11 mouse cellular contexts compared by ENCODE assay signal in the genomic region with DNA sequence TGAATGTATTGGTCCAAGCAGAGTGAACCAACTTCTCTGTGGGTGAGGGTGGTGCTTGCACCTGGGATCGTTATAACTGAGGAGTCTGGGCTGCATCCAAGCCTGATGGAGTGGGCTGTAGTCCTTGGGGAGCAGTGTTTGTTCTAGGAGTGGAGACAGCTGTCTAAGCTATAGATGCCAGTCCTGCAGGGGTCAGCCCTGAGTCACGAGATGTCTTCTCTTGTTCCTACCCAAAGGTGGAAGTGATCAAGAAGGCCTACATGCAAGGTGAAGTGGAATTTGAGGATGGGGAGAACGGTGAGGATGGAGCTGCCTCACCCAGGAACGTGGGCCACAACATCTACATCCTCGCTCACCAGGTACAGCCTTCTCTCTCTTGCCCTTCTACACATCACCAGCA.
A peak's percentile ranks its signal among the peaks of the same experiment; 100 is the strongest.
DNase-seq lines count a peak whose midpoint lies in the region; TF ChIP-seq lines count a peak whose summit lies in the region.
"Had no signal": no experiment of that assay in that cellular context is flagged by ENCODE, and none has a peak within 500 bp of the region (broad histone marks: within the 10 kb centered on the region; RNA-seq: fewer than 3 reads in every experiment).

No protein-coding gene starts in this region.

- H3K27ac ChIP-seq in bone marrow, adult 2 months (ENCODE audit: control insufficient read depth, insufficient read depth, low read depth, low read length, poor library complexity): no peak overlapping the region
- no peak overlapping the region for H3K27ac ChIP-seq in small intestine, adult 2 months (ENCODE audit: insufficient read depth, low read depth, low read length)
- H3K27ac ChIP-seq: embryonic facial prominence, embryonic 12.5 days had no signal

- peak; percentile 57 for TF ChIP-seq CTCF in bone marrow, adult 2 months (IDR thresholded peaks at IDR 0.05; ENCODE audit: control insufficient read depth, insufficient read depth, low read length)
- peak; percentile 24; the same call in 1 of the 2 replicates for TF ChIP-seq CTCF in small intestine, adult 2 months (IDR thresholded peaks at IDR 0.05; ENCODE audit: extremely low read depth, insufficient read length, insufficient replicate concordance, low read depth, low read length)

- no peaks in the 10 kb centered on the region for H3K36me3 ChIP-seq in small intestine, adult 2 months (ENCODE audit: control insufficient read depth, insufficient read depth, low read length)

- peak; percentile 19 for DNase-seq in heart, postnatal 4 days
- DNase-seq in heart, adult 18-20 months: no peak
- peak; percentile 14 to 47 for DNase-seq in spleen, adult 18-20 months
- no peak for DNase-seq in spleen, adult 12 weeks (ENCODE audit: low spot score)
- DNase-seq in ovary, postnatal 14 days (ENCODE audit: low spot score): no peak
- no peak for DNase-seq in left cerebral cortex, adult 18-20 months (ENCODE audit: low spot score in 2 of 2)
- DNase-seq: cerebellum, adult 11-12 months had no signal

- no peaks in the 10 kb centered on the region for H3K27me3 ChIP-seq in small intestine, adult 2 months (ENCODE audit: control insufficient read depth, insufficient read depth, low read length)
- H3K27me3 ChIP-seq: embryonic facial prominence, embryonic 12.5 days; heart, embryonic 12.5 days had no signal

- no peak overlapping the region for H3K4me3 ChIP-seq in bone marrow, adult 2 months (replicated peaks; ENCODE audit: control insufficient read depth, low read depth, low read length)
- H3K4me3 ChIP-seq in small intestine, adult 2 months (ENCODE audit: low read depth, low read length): no peak overlapping the region
- H3K4me3 ChIP-seq: embryonic facial prominence, embryonic 12.5 days; heart, embryonic 12.5 days had no signal

- H3K4me1 ChIP-seq in bone marrow, adult 2 months (ENCODE audit: control insufficient read depth, insufficient read depth, low read length): peaks cover 2% of the 10 kb centered on the region
- H3K4me1 ChIP-seq in small intestine, adult 2 months (ENCODE audit: control insufficient read depth, insufficient read depth, insufficient read length, low read length): peaks cover 26% of the 10 kb centered on the region
- H3K4me1 ChIP-seq: embryonic facial prominence, embryonic 12.5 days had no signal

- TF ChIP-seq POLR2A in bone marrow, adult 2 months (IDR thresholded peaks at IDR 0.05; ENCODE audit: borderline replicate concordance, control insufficient read depth, low read depth, low read length): no peak
- TF ChIP-seq POLR2A in small intestine, adult 2 months (IDR thresholded peaks at IDR 0.05; ENCODE audit: low read depth, low read length): no peak

- 82% methylated on average over 5 of the region's 5 CpGs for WGBS in bone marrow, adult 2 months
- 65% methylated on average over 5 of the region's 5 CpGs for WGBS in small intestine, adult 2 months

Comparison
In these comparisons a context has a peak if more than half of its experiments do, and no peak if none do; other contexts are left out.
1. DNase-seq: peak in heart, postnatal 4 days (single experiment) and spleen, adult 18-20 months (2 of 2); none in heart, adult 18-20 months (0 of 2), spleen, adult 12 weeks (single experiment), ovary, postnatal 14 days (single experiment) and left cerebral cortex, adult 18-20 months (0 of 2).